Mouse (Mus musculus) hindlimb bud, embryonic 11.5 days (tissue): Measurements from ENCODE around the gene Ugt1a1.
"Not testable (repeated sequence)": the region's sequence is repeated elsewhere in the genome, so short reads cannot be mapped to it uniquely, and the experiment has no call there.

Source experiments
- DNase-seq: peaks from one replicate; pipeline ENCODE4 v3.0.0-alpha.2; 2012; ENCODE audit warnings: low read depth, low spot score; ENCODE audit errors: extremely low spot score

The Ugt1a1 gene

DNA sequence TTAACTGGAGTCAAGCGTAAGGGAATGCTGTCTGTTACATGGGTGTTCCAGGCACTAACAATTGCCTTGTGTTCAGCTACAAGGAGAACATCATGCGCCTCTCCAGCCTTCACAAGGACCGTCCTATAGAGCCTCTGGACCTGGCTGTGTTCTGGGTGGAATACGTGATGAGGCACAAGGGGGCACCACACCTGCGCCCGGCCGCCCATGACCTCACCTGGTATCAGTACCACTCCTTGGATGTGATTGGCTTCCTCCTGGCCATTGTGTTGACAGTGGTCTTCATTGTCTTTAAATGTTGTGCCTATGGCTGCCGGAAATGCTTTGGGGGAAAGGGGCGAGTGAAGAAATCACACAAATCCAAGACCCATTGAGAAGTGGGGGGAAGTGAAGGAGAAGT is 6.3 kb downstream of the Ugt1a1 start:
- no peak for DNase-seq

DNA sequence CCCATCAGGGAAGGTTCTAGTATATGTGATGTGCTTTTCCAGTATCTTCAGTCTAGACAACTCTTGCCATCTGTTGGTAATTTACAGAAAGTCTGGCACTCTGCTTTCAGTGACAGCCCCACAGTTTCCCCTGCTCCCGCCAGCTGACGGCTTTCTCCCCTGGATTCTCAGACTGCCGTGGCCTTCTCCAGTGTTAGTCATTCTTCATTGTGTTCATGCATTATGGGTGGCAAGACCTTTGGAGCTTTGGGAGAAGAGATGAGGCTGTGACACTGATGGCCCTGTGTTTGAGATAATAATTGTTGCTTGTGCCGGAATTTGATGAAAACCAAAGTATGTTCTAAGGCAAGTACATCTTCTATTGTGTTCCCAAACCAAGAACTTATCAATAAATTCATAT is 6.8 kb downstream of the Ugt1a1 start:
- DNase-seq = no peak

DNA sequence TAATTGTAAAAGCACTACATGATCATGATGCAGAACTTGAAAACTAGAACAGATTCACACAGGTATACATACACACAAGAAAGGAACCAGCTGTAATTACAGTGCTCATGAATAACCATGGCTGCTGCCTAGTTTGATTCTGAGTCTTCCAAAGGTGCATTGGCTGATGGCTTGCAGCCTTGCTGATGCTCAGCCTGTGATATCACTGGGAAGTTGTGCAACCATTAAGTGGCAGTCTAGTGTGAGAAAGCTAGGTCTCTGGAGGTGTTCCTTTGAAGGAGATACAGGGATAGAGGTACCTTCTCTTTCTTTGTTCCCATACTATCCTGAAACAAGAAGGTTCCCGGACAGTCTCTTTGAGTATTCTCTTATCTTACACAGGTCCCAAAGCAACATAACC is 7.3 kb downstream of the Ugt1a1 start:
- DNase-seq = no peak

DNA sequence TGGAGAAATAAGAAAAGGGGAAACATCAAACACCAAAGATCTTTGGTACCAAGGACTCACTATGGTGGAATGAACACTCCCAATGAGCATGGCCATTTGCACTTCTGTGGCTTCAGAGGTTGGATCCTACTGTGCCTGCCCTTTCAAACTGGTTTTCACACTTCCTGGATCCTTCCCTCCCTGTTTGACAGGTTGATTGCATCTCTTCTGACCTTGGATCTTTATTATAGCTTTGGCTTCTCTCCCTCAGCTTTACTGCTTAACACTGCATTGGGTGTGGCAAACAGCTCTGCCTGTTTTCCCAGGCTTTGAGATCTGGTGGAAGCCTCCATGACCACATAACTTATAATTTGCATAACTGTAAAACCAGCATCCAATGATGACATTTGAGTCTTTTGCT is 8.6 kb downstream of the Ugt1a1 start:
- no peak for DNase-seq

DNA sequence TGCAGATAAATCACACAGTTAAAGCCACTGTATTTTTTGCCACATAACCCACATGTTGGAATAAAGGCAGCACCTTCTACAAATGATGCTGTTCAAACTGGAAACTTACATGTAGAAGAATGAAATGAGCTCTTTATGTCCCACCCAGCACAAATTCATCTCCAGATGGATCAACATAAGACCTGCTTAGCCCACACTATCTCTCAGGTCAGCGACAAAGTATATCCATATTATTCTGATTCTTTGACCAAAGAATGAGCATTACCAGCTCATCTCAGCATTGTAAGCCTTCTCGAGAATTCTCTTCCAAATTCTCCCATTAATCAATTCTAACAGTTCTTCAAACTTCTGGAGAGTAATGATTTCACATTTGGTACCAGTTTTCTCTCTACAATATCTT is 10.5 kb downstream of the Ugt1a1 start:
- no peak for DNase-seq

DNA sequence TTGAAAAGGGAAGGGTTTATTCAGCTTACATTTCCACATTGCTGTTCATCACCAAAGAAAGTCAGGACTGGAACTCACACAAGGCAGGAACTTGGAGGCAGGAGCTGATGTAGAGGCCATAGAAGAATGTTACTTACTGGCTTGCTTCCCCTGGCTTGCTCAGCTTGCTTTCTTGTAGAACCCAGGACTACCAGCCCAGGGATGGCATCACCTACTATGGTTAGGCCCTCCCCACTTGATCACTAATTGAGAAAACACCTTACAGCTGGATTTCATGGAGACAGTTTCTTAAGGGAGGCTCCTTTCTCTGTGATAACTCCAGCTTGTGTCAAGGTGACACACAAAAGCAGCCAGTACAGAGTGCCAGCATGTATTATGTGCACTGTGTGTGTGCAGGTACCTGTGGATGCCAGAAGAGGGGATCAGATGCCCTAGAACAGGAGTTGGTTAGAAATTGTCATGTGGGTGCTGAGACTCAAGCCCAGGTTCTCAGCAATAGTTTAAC is 11.3 kb downstream of the Ugt1a1 start:
- DNase-seq = not testable (repeated sequence)

DNA sequence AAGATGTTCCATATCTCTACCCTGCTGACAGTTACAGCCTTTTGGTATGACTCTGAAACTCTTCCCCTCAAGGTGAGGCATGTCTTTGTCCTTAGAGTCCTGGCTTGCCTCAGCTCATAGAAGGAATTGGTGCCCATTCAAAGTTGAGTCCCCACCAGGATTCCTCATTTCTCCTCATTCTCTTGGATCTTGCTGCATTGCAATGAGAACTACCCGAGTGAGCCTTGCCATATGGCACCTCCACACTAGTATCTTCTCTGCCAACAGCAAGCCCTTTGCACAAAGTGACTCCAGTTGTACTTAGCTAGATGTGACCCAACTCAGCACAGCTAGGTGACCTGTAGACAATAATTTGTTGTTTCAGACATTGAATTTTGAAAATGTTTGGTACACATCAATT is 11.8 kb downstream of the Ugt1a1 start:
- DNase-seq = no peak

DNA sequence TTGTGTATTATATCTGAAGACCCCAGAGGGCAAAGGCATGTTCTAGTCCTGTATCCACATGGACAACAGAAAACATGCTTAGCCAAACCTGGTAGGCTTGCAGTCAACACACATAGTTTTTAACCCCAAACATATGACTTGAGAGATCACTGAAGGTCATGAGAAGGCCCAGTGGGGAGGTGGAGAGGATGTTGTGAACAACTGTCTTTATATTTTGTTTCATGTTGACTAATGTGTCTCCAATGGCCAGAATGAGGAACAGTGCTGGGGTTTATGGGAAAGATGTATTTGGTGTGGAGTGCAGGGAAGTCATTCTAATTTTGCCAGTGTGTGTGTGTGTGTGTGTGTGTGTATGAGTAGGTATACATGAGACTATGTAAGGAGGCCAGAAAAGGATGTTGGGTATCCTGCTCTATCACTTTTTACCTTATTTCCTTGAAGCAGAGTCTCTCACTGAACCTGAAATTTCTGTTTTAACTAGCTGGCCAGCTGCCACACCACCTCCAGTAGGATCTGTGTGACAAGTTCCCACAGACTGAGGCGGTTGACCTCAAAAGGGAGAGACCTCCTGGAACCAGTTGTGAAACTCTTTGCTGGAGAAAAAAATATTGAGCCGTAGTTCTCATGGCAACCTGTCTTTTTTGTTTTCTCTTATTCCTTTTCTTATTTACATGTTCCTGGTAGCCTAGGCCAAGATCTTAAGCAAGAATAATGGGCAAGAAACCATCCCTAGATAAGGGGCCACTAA is 12.4 kb downstream of the Ugt1a1 start:
- no peak for DNase-seq

DNA sequence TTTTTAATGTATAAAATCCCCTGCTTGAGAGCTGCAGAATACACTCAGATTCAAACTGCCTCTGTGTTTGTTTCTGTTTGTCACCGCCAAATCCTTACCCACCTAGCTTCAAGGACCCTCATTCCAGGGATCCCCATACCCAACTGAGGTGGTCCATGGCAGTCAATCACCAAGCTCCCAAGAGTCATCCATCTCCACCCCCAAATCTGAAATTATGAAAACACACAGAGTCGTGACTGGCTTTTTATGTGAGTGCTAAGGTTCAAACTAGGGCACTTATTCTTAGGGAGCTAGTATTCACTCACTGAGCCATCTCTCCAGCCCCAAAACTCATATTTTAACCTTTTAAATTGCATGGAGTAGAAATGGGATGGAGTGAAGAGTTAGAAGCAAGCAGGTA is 13.5 kb downstream of the Ugt1a1 start:
- not testable (repeated sequence) for DNase-seq

DNA sequence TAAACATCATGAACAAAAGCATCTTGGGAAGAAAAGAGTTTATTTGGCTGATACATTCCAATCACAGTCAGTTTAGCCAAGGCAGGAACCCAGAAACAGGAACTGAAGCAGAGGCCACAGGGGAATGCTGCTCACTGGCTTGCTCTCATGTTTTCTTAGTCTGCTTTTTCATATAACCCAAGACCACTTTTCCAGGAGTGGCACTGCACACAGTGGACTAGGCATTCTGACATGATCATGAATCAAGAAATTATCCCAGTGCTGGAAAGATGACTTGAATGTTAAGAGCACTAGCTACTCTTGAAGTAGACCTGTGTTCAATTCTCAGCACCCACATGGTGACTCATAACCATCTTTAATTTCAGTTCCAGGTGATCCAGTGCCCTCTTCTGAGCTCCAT is 14.0 kb downstream of the Ugt1a1 start:
- no peak for DNase-seq

DNA sequence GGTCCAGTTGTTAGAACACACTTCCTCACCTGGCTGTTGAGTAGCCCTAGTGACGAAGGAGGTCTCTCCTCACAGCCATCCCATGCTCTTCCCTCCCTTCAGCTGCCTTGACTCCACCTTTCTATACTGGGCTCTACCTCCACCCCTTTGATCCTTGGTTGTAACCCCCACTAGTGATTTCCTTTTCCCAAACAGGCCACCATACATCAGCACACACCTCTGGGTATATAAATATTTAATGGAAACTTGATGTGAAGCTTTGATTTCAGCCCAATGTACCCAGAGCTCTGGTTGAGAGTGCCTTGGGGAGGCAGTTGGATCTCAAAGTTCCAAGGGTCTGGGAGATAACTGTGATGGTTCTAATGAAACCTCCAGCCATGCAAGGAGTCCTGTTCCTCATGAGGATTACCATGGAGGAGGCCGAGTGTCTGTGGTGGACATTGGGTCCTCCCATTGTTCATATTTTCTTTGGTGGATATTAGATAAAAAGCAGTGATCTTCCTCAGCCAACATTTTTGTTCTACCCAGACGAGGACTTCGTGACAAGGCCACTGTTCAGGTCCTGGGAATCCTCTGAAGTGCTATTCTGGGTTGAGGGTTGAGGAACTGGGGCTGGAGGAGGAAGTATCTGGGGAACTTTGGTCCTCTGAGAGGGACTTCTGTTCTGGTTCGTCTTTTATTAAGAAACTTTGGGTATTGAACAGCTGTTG is 15.1 kb downstream of the Ugt1a1 start, which contains the start of gene Mroh2a:
Gene Mroh2a (plus strand): TSS at position 317 of the 710 bp plus-strand sequence.
- no peak for DNase-seq

DNA sequence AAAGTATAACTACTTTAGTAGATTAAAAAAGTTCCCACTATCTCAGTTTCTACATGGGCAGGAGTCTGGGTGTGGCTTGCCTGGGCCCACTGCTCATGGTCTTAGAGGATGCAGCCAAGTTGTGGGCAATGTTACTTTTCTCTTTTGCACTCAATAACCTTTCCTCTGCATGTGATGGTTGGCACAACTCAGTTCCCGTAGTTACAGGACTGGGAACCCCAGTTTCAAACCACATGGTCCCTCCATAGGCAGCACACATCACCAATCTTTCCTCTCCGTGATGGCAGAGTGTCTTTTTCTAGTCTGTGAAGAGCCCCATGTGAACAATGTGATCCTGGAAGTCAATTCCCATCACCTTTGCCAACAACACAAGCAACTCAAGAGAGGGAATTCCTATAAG is 15.7 kb downstream of the Ugt1a1 start:
- no peak for DNase-seq

DNA sequence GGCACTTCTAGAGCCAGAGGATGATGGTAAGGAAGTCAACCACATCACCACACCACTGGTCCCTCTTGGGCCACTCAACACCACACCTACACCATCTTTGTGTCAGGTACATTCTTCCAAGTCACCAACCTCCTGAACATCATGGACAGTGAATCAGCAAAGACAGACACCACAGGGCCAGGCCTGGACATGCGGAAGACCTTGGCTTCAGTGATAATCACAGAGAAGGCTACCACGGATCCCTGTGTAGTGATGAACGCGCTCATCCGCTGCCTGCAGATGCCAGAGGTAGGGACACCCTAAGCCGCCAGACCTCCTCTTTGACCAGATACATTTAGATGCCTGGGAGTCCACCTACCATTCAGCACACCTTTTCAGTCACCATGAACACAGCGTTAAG is 16.4 kb downstream of the Ugt1a1 start:
- no peak for DNase-seq

DNA sequence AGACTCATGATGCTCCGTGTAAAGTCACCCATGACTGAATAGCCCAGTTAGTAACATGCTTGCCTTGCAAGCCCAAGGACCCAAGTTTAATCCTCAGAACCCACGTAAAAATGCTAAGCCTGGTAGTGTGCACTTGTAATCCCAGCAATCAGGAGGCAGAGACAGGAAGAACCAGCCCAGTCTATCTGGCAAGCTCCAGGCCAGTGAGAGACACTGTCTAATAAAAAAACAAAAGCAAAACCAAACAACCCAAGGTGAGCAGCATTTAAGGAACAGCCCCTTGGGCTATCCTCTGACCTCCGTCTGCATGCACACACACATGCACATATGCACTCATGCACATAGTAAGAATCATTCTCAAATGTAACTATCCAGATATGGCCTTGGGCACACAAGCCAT is 17.8 kb downstream of the Ugt1a1 start:
- no peak for DNase-seq

DNA sequence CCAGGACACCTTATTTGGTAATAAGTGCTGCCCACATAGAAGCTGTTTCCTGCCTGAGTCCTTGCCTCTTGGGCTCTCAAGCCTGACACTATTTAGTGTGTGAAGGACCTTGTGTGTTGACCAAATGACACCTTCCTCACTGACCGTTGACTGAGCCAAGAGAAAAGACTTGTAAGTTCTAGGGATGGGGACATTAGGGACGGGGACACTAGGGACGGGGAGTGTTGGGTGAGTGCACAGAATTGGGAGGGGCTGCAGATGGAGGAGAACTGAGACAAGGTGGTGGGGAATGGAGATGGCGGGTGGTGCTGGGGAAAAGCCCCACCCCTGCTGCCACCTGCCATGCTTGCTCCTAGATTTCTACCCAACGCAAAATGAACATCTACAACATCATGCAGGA is 18.2 kb downstream of the Ugt1a1 start:
- no peak for DNase-seq

DNA sequence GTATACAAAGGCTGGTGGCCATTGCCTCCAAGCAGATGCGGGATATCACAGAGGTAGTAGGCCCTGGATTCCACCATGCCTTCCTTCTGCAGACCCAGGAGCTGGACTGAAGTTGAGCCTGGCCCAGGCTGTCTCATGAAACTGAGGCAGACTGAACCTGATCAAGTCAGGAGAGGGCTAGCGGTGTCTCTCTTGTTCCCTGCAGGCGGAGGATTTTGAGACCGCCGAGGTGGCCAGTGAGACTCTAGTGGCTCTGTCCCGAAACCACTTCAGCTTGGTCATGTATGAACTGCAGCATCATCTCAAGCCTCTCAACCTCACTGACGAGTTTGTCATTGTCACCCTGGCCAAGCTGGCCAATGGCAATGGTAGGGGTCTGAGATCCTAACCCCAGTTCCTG is 18.7 kb downstream of the Ugt1a1 start:
- DNase-seq = no peak

DNA sequence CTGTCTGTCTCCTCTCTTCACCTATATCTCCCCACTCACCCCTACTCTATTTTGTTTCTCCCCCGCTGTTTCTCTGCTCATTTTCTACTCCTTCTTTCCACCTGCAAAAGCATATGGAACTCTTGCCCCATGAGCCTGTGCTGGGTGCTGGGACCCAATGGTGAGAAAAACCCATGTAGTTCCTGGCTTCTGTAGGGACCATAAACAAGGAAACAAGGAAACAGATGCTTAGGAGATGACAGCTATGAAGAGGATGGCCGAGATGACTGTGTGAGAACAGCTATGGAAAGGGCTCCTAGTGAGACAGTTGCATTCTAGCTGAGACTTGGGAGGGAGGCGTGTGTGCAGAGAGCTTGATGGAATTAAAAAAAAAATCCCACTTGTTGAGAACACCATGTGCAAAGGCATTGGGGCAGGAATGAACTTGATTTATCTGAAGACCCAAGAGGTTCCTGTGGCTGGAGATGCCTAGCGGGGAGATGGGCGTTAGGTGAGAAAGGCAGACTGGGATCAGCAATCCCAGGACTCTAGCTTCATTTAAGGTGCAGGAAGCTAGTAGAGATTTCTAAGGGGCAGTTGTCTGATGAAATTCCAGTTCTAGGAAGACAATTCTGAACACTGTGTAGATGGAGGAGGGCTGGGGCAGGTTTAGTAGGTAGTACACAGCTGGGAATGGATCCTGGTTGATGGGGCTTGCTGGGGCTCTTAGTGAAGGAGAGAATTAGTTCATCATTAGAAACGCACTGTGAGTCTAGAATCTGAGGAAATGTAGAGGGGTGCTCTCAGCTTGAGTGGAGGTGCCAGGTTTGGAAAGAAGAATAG is 19.4 kb downstream of the Ugt1a1 start:
- DNase-seq = no peak

DNA sequence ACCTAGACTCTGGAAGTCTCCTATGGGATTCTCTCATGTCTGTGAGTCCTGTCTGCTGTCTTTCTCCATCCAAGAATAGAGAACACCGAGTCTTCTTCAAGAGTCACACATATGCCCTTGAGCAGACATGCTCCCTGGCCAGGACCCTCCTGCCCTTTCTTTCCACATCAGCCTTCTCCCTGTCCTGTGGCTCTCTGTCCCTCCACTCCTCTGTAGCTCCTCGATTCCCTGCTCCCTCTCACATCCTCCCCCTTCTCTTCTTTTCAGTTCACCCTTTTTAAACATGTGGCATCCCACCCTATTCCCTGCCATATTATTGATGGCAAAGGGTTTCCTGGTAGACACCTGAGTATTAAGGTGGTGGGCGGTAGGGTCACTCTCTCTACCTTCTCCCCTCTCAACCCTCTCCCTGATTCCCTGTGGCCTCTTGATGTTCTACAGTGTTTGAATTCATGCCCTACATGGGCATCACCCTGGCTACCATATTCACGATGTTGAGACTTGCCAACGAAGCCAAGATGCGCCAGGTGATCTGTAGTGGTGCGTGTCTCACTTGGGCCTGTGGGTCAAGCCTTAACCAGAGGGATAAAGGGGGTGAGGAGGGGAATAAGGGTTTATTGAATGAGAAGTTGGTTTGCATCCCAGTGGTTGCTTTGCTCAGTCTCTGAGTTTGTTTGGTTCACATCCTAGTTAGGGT is 20.2 kb downstream of the Ugt1a1 start:
- DNase-seq = no peak

DNA sequence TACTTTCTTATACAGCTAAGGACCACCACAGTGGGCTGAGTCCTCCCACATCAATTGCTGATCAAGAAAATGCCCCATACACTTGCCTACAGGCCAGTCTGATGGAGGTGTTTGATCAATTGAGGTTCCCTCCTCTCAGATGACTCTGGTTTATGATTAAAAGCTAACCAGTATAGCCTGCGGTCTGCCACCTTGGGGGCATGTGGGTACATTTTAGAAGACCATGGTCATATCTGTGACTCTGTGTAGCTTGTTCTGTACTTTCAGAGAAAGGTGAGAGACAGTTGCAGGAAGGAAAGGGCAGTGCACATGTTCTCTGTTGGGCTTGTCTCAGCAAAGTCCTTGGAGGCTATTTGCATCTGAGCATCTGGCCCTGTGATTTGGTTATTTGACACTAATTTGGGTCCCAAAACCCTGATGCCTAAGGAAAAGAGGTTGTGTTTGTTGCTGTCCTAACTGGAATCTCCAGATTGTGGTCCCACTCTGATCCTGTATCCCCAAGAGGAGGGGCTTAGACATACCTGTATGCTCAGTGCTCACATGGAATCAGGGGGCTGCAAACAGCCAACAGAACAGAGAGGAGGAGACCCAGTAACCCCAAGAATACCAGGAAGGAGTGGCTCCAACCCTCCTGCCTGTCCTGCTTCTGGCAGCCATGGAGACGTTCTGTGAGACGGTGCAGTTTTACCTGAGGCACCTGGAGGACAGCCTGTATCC is 21.1 kb downstream of the Ugt1a1 start:
- no peak for DNase-seq
